Mouse (Mus musculus) urinary bladder, adult 18-20 months (tissue): ENCODE data around the gene Atg16l1.

Experiments
- DNase-seq, 2 experiments: peaks; one replicate each; pipeline ENCODE4 v3.0.0; 2022; ENCODE audit warnings: low spot score in 2 of 2, mixed read lengths in 2 of 2

The Atg16l1 gene

DNA sequence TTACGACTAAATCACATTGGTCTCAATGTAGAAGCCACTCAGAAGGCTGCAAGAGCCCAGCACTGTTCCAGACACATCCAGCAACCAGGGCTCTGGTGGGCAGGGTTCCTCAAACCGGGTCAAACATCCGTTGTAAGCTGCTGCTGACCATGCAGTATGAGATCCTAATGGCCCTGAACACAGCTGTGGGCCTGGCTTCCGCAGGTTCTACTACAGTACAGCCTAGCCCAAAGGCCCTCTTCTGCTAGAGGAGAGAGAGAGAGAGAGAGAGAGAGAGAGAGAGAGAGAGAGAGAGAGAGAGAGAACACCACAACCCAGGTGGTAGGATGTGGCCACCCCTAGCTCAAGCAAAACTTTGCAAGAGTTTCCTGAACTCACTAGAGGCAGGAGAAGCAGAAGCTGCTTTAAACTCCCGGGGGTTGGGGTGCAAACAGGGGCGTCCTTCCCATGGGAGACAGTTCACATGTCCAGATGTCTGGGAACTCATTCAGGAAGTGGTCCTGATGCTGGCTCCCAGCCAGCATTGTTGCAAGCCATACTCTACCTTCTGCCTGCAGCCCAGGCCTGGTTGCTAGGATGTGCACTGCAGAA, 74.0 kb downstream of the Atg16l1 start:
- no peak for DNase-seq

DNA sequence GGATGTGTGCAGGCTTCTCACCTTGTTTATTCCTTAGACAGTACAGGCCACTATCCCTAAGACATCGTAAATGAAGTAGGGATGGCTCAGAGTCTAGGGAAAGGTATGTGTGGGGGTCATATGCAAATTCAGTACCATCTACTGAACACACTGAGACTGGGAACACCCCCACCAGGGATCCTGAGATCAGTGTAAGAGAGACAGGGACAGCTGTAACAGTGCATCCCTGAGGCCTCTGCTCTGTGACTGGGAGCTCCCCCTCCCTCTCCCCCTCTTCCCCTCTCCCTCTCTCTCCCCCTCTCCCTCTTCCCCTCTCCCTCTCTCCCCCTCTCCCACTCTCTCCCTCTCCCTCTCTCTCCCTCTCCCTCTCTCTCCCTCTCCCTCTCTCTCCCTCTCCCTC, 80.8 kb downstream of the Atg16l1 start:
- DNase-seq: no peak

DNA sequence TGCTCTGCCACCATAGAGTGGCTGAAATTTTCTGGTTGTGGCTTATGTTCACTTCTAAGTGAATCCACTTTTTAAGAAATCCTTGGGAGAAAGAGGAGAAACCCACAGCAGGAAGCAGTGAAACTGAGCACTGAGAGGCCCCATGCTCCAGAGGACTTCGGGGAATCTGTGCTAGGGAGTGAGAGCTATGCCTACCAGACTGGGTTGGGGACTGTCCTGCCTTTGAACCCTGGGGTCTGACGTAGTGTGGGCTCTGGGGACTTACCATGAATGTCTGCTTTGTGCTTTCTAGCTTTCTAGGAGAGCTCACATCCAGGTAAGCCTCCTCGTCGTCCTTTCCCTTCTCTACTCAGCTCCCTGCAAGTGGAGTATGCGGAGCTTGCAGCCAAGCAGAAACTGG, 81.3 kb downstream of the Atg16l1 start:
- no peak for DNase-seq

DNA sequence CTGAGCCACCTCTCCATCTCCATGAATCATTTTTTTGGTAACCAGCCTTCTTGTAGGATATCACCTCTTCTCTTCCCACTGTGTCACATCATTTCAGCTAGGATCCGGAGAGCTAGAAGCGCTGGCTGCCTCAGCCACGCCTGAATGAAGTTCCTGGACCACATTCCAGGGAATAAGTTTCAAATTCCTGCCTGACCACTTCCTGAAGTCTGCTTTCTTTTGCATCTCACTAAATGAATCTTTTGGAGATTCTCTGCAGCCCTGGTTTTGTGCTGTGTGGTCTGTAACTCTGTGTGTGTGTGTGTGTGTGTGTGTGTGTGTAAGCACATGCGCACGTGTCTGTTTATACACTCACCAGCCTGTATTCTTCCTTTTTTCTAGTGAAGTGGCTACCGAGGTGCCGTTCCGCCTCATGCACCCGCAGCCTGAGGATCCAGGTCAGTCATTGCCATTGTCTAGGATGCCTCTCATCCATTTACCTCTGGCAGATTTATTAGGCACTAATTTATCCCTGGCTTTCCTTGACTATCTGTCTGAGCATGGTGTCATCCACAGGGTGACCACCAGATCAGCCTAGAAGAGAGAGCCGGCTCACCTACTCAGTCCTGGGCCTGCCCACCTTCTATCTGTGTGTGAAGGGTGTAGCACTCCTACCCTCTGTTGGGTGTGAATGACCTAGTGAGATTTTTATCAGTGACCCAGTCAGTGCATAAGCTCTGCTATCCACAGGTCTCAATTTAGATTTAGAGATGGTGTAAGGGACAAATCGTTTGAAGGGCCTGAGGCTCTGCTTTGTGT, 84.9 kb downstream of the Atg16l1 start:
- no peak for DNase-seq
